Mouse (Mus musculus): ENCODE data around the gene Ccr8. TPM values are rescaled to one million over a fixed set of nuclear protein-coding genes. Genes with fewer than 3 reads are reported as not detected.

The Ccr8 gene
- polyA plus RNA-seq, 1 experiment from 2014 or later = not detected

DNA sequence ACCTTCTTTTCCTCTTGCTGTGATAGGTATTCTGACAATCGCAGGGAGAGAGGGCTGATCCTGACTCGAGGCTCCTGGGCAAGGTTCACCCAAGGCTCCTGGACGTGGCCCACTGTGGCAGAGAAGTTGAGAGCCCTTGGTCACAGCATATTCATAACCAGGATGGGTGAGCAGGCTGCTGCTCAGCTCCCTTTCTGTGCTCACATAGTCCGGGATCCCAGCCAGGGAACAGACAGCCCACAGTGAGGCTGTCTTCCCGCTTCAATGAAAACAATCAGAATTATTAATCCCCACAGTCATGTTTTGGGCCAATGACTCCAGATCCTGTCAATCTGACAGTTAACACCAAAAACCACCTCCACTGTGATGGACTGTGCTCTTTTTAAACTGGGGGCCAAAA is 9.9 kb upstream of the Ccr8 start:
- no peak overlapping the region for H3K4me3 ChIP-seq (ENCODE audit: low read depth, low read length)
- no peak overlapping the region for H3K4me2 ChIP-seq (ENCODE audit: low read length)
- H3K27me3 ChIP-seq (ENCODE audit: control insufficient read depth, insufficient read depth, low read depth, low read length) = no peaks in the 10 kb centered on the region
- H3K27ac ChIP-seq (ENCODE audit: low read length) = no peak overlapping the region
- H3K4me1 ChIP-seq (ENCODE audit: control insufficient read depth, insufficient read depth, low read length) = no peaks in the 10 kb centered on the region
- H3K9ac ChIP-seq (ENCODE audit: low read depth, low read length) = no peak overlapping the region
- no peaks in the 10 kb centered on the region for H3K9me3 ChIP-seq (replicated peaks; ENCODE audit: control insufficient read depth, low read length, poor library complexity, severe bottlenecking)
- H3K36me3 ChIP-seq (ENCODE audit: control insufficient read depth, insufficient read depth, low read length) = no peaks in the 10 kb centered on the region
- no peak for ATAC-seq
- WGBS = 84% methylated on average over 5 of the region's 5 CpGs

DNA sequence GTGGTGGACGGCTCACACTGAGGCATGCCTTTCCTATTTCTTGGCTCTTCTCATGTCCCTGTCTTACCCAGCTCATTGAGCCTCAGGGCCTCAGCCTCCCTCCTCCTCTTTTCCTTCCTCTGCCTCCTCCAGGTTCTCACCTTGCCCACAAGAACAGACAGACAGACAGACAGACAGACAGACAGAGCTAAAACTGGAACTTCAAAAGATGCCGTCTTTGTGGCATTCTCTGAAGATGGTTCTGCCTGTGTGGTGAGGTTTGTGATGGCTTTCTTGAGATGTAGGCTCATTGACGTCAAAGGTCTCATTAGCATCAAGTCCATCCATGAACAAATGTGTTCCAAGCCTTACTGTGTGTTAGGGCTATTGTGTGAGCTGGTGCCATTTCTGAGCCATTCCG is 9.2 kb upstream of the Ccr8 start:
- ATAC-seq = no peak
- Histone ChIP-seq H3K9me3 (replicated peaks; ENCODE audit: control insufficient read depth, low read length, poor library complexity, severe bottlenecking) (no peaks in the 10 kb centered on the region), H3K27ac (ENCODE audit: low read length) (no peak overlapping the region), H3K4me2 (ENCODE audit: low read length) (no peak overlapping the region), H3K9ac (ENCODE audit: low read depth, low read length) (no peak overlapping the region), H3K4me1 (ENCODE audit: control insufficient read depth, insufficient read depth, low read length) (no peaks in the 10 kb centered on the region), H3K4me3 (ENCODE audit: low read depth, low read length) (no peak overlapping the region), H3K36me3 (ENCODE audit: control insufficient read depth, insufficient read depth, low read length) (no peaks in the 10 kb centered on the region), H3K27me3 (ENCODE audit: control insufficient read depth, insufficient read depth, low read depth, low read length) (no peaks in the 10 kb centered on the region)
- WGBS = 75% methylated on average over 4 of the region's 4 CpGs

DNA sequence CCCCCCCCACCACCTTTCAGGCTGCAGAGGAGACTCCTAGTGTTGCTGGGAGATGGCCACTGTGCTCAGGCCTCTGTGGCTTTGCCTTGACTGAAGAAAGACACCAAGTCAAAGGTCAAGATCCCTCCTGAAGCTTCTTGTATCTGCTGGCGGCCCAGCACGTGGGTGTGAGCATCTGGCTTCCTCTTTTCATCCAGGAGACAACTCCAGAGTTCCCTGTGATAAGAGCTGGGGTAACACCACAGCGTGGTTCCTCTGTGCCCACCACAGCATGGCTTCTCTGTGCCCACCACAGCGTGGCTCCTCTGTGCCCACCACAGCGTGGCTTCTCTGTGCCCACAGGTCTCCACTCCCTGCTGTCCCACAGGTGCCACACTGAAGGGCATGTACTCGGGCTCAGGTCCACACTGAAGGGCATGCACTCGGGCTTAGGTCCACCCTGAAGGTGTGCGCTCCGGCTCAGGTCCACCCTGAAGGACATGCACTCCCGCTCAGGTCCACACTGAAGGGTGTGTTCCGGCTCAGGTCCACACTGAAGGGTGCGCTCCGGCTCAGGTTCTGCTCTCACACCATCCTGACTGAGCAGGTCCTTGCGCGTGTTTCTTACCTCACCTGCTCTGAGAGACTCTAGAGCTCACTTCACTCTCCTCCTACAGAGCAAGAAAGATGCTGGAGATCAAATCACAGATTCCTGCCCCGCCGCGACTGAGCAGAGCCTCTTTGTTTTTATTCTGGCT is 8.6 kb upstream of the Ccr8 start:
- 85% methylated on average over 18 of the region's 18 CpGs for WGBS
- Histone ChIP-seq H3K27me3 (ENCODE audit: control insufficient read depth, insufficient read depth, low read depth, low read length) (no peaks in the 10 kb centered on the region), H3K4me2 (ENCODE audit: low read length) (no peak overlapping the region), H3K9ac (ENCODE audit: low read depth, low read length) (no peak overlapping the region), H3K4me3 (ENCODE audit: low read depth, low read length) (no peak overlapping the region), H3K4me1 (ENCODE audit: control insufficient read depth, insufficient read depth, low read length) (no peaks in the 10 kb centered on the region), H3K9me3 (replicated peaks; ENCODE audit: control insufficient read depth, low read length, poor library complexity, severe bottlenecking) (no peaks in the 10 kb centered on the region), H3K36me3 (ENCODE audit: control insufficient read depth, insufficient read depth, low read length) (no peaks in the 10 kb centered on the region), H3K27ac (ENCODE audit: low read length) (no peak overlapping the region)
- ATAC-seq = no peak

DNA sequence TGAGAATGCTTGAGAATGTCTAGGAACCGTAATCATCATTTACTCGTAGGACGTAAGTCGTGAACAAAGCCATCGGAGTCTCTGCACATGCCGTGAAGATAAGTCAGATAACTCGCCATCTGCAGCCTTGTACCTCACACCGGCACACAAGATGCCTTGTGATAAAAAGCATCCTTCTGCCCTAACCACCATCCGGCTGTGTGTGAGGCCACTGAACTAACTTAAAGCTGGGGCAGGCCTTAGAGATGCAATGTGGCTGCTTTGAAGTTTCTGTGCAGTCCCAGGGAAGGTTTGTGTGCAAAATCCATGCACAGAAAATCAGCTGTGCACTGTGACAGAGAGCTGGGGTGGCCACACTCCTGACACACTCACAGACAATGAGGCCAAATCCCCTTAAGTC is 7.5 kb upstream of the Ccr8 start:
- Histone ChIP-seq H3K27me3 (ENCODE audit: control insufficient read depth, insufficient read depth, low read depth, low read length) (no peaks in the 10 kb centered on the region), H3K9me3 (replicated peaks; ENCODE audit: control insufficient read depth, low read length, poor library complexity, severe bottlenecking) (no peaks in the 10 kb centered on the region), H3K27ac (ENCODE audit: low read length) (no peak overlapping the region), H3K4me3 (ENCODE audit: low read depth, low read length) (no peak overlapping the region), H3K36me3 (ENCODE audit: control insufficient read depth, insufficient read depth, low read length) (no peaks in the 10 kb centered on the region), H3K4me2 (ENCODE audit: low read length) (no peak overlapping the region), H3K4me1 (ENCODE audit: control insufficient read depth, insufficient read depth, low read length) (no peaks in the 10 kb centered on the region), H3K9ac (ENCODE audit: low read depth, low read length) (no peak overlapping the region)
- 80% methylated on average over 9 of the region's 9 CpGs for WGBS
- no peak for ATAC-seq

DNA sequence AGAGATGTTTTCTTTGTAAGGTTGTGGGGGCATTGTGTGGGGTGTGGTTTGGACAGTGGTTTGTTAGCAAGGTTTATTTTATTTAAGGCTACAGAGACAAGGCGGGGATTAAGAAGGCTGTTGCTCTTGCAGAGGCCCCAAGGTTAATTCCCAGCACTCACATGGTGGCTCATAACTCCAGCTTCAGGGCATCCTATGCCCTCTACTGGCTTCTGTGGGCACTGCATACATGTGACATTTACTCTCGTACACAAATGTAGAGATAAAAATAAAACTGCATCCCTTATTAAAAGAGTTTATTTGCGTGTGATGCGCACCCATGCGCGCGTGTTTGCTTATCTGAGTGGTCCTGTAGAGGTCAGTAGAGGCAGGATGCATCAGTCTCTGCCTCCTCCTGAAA is 2.8 kb upstream of the Ccr8 start:
- Histone ChIP-seq H3K9ac (ENCODE audit: low read depth, low read length) (no peak overlapping the region), H3K9me3 (replicated peaks; ENCODE audit: control insufficient read depth, low read length, poor library complexity, severe bottlenecking) (no peaks in the 10 kb centered on the region), H3K4me2 (ENCODE audit: low read length) (no peak overlapping the region), H3K27ac (ENCODE audit: low read length) (no peak overlapping the region), H3K4me1 (ENCODE audit: control insufficient read depth, insufficient read depth, low read length) (no peaks in the 10 kb centered on the region), H3K4me3 (ENCODE audit: low read depth, low read length) (no peak overlapping the region), H3K36me3 (ENCODE audit: control insufficient read depth, insufficient read depth, low read length) (no peaks in the 10 kb centered on the region), H3K27me3 (ENCODE audit: control insufficient read depth, insufficient read depth, low read depth, low read length) (no peaks in the 10 kb centered on the region)
- WGBS = 88% methylated on average over 7 of the region's 7 CpGs
- no peak for ATAC-seq

DNA sequence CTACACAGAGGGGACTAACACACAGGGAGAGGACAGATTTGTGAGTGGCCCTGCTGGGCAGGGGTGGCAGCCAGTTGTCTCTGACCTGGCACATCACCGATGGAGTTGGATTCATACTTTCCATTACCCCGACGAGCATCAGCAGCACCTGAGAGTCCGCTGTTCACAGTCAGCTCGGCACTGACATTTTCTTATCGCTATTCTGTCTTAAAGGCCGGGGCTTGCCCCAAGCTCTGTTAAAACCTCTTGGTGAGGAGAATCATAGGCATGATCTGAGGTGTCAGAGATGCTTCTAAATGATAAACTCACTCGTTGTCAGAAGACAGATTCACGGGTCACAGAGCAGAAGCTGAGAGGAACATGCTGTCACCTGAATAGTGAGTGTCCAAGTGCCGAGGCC is 828 bp upstream of the Ccr8 start:
- no peak overlapping the region for H3K4me2 ChIP-seq (ENCODE audit: low read length)
- no peak overlapping the region for H3K4me3 ChIP-seq (ENCODE audit: low read depth, low read length)
- 88% methylated on average over 10 of the region's 10 CpGs for WGBS
- H3K36me3 ChIP-seq (ENCODE audit: control insufficient read depth, insufficient read depth, low read length) = no peaks in the 10 kb centered on the region
- H3K4me1 ChIP-seq (ENCODE audit: control insufficient read depth, insufficient read depth, low read length) = no peaks in the 10 kb centered on the region
- no peaks in the 10 kb centered on the region for H3K9me3 ChIP-seq (replicated peaks; ENCODE audit: control insufficient read depth, low read length, poor library complexity, severe bottlenecking)
- H3K27ac ChIP-seq (ENCODE audit: low read length) = no peak overlapping the region
- H3K9ac ChIP-seq (ENCODE audit: low read depth, low read length) = no peak overlapping the region
- no peaks in the 10 kb centered on the region for H3K27me3 ChIP-seq (ENCODE audit: control insufficient read depth, insufficient read depth, low read depth, low read length)
- no peak for ATAC-seq

DNA sequence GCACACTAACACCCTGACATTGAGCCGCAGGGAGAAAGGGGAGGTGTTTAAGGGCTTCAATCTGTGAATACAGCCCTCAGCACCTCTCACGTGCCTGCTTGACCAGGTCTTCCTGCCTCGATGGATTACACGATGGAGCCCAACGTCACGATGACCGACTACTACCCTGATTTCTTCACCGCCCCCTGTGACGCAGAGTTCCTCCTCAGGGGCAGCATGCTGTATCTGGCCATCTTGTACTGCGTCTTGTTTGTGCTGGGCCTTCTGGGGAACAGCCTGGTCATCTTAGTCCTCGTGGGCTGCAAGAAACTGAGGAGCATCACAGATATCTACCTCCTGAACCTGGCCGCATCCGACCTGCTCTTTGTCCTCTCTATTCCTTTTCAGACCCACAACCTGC is 1.8 kb downstream of the Ccr8 start:
- no peaks in the 10 kb centered on the region for H3K9me3 ChIP-seq (replicated peaks; ENCODE audit: control insufficient read depth, low read length, poor library complexity, severe bottlenecking)
- no peak overlapping the region for H3K4me2 ChIP-seq (ENCODE audit: low read length)
- no peak overlapping the region for H3K9ac ChIP-seq (ENCODE audit: low read depth, low read length)
- WGBS = 93% methylated on average over 13 of the region's 13 CpGs
- H3K27me3 ChIP-seq (ENCODE audit: control insufficient read depth, insufficient read depth, low read depth, low read length) = no peaks in the 10 kb centered on the region
- H3K4me3 ChIP-seq (ENCODE audit: low read depth, low read length) = no peak overlapping the region
- H3K4me1 ChIP-seq (ENCODE audit: control insufficient read depth, insufficient read depth, low read length) = no peaks in the 10 kb centered on the region
- H3K27ac ChIP-seq (ENCODE audit: low read length) = no peak overlapping the region
- H3K36me3 ChIP-seq (ENCODE audit: control insufficient read depth, insufficient read depth, low read length) = no peaks in the 10 kb centered on the region
- no peak for ATAC-seq

DNA sequence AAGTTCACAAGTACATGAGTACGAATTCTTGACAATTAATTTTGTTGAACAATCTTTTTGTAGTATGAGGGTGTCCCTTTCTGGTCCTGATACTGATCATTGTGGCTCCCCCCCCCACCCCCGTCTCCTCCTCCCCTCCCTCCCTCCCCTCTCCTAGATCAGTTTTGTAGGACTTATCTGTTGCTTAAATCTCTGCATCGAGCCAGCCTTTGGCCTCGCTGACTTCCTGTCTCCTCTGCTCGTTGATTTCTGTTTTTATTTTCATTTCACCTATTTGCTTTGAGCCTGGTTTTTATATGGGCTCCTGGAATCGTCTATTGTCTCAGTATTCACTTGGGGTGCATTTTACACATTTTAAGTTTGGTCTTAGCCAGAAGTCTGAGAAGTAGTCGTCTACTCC is 4.0 kb downstream of the Ccr8 start:
- Histone ChIP-seq H3K4me2 (ENCODE audit: low read length) (no peak overlapping the region), H3K4me1 (ENCODE audit: control insufficient read depth, insufficient read depth, low read length) (no peaks in the 10 kb centered on the region), H3K27ac (ENCODE audit: low read length) (no peak overlapping the region), H3K9me3 (replicated peaks; ENCODE audit: control insufficient read depth, low read length, poor library complexity, severe bottlenecking) (no peaks in the 10 kb centered on the region), H3K4me3 (ENCODE audit: low read depth, low read length) (no peak overlapping the region), H3K36me3 (ENCODE audit: control insufficient read depth, insufficient read depth, low read length) (no peaks in the 10 kb centered on the region), H3K9ac (ENCODE audit: low read depth, low read length) (no peak overlapping the region), H3K27me3 (ENCODE audit: control insufficient read depth, insufficient read depth, low read depth, low read length) (no peaks in the 10 kb centered on the region)
- ATAC-seq = no peak
- 79% methylated on average over 7 of the region's 7 CpGs for WGBS

DNA sequence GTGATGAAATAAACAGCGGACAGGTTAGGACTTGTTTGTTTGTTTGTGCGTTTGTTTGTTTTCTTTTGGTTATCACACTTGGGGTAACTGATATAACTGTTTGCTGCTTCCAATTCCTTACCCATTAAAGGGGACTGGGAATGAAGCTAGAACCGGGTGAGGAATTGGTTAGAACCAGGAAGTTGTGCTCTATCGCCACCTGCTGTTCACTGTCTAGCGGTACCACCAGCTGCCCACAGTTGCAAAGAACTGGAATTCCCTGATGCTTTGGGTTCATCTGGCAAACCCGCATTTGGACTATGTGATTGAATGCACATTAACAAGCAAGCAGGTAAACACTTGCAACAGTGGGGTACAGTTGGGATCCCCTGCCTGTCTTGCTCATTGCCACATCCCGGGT is 6.8 kb downstream of the Ccr8 start:
- Histone ChIP-seq H3K4me3 (ENCODE audit: low read depth, low read length) (no peak overlapping the region), H3K27me3 (ENCODE audit: control insufficient read depth, insufficient read depth, low read depth, low read length) (no peaks in the 10 kb centered on the region), H3K36me3 (ENCODE audit: control insufficient read depth, insufficient read depth, low read length) (no peaks in the 10 kb centered on the region), H3K9me3 (replicated peaks; ENCODE audit: control insufficient read depth, low read length, poor library complexity, severe bottlenecking) (no peaks in the 10 kb centered on the region), H3K4me1 (ENCODE audit: control insufficient read depth, insufficient read depth, low read length) (no peaks in the 10 kb centered on the region), H3K4me2 (ENCODE audit: low read length) (no peak overlapping the region), H3K27ac (ENCODE audit: low read length) (no peak overlapping the region), H3K9ac (ENCODE audit: low read depth, low read length) (no peak overlapping the region)
- WGBS = 25% methylated on average over 7 of the region's 7 CpGs
- no peak for ATAC-seq

All from midbrain, embryonic 16.5 days (tissue).